Mouse (Mus musculus) liver, embryonic 14.5 days (tissue): ENCODE measurements around the gene Cited1. TPM values are rescaled to one million over a fixed set of nuclear protein-coding genes. Genes with fewer than 3 reads are reported as not detected.

Experiments
- ATAC-seq: fragments of 200-750 bp; cut with Nextera tagmentation; 2 replicates; pipeline ENCODE4 v1.8.0; 2017; ENCODE audit warnings: moderate number of reproducible peaks, mild to moderate bottlenecking, moderate library complexity; ENCODE audit not compliant: insufficient read depth
- DNase-seq, 3 experiments: peaks; one replicate each; pipeline ENCODE4 v3.0.0-alpha.2; 2012 to 2013; ENCODE audit warnings: low read depth in 3 of 3, low spot score in 3 of 3
- H3K27ac ChIP-seq: fragments of 300-500 bp; sonication (generic); 2 replicates; pipeline ENCODE4 v1.5.1; 2014; ENCODE audit warnings: moderate library complexity, mild to moderate bottlenecking, control low read depth, inconsistent platforms
- H3K27me3 ChIP-seq: fragments of 300-500 bp; sonication (generic); 2 replicates; pipeline ENCODE4 v1.6.1; 2014; ENCODE audit warnings: mild to moderate bottlenecking, low read length, moderate library complexity; ENCODE audit not compliant: control insufficient read depth, insufficient read depth
- H3K36me3 ChIP-seq: fragments of 300-500 bp; sonication (generic); replicated peaks from 2 replicates; pipeline ENCODE4 v1.6.1; 2014; ENCODE audit warnings: low read depth; ENCODE audit not compliant: control insufficient read depth, insufficient read depth
- H3K4me1 ChIP-seq, 2 experiments: fragments of 200-500 bp in 1 of 2; fragments of 300-500 bp in 1 of 2; sonication (generic) in 1 of 2; replicated peaks; 2 replicates each; pipeline ENCODE4 v1.6.1; 2012 to 2014; ENCODE audit warnings: antibody characterized with exemption in 1 of 2, inconsistent platforms in 1 of 2, low read length in 1 of 2; ENCODE audit not compliant: control insufficient read depth in 2 of 2, insufficient read depth in 2 of 2
- H3K4me2 ChIP-seq: fragments of 300-500 bp; sonication (generic); 2 replicates; pipeline ENCODE4 v1.6.1; 2014; ENCODE audit warnings: low read depth, mild to moderate bottlenecking, control low read depth, moderate library complexity
- H3K4me3 ChIP-seq, 2 experiments: fragments of 200-500 bp in 1 of 2; fragments of 300-500 bp in 1 of 2; sonication (generic) in 1 of 2; 2 replicates each; pipeline ENCODE4 v1.5.1; 2012 to 2014; ENCODE audit warnings: low read depth in 2 of 2, low read length in 2 of 2, mild to moderate bottlenecking in 2 of 2, control low read depth in 1 of 2, inconsistent platforms in 1 of 2, moderate library complexity in 1 of 2; ENCODE audit not compliant: insufficient read depth in 1 of 2
- H3K9ac ChIP-seq: fragments of 300-500 bp; sonication (generic); replicated peaks from 2 replicates; pipeline ENCODE4 v1.6.1; 2014; ENCODE audit warnings: mild to moderate bottlenecking, control low read depth, moderate library complexity
- H3K9me3 ChIP-seq: fragments of 300-500 bp; sonication (generic); 2 replicates; pipeline ENCODE4 v1.6.1; 2016; ENCODE audit warnings: low read length, mixed read lengths; ENCODE audit not compliant: control insufficient read depth
- CTCF ChIP-seq: IDR thresholded peaks from 2 replicates; pipeline ENCODE4 v1.5.1; 2016; ENCODE audit warnings: antibody characterized with exemption, low read depth, control low read depth
- EP300 ChIP-seq: IDR thresholded peaks from 2 replicates; pipeline ENCODE4 v1.6.1; 2016; ENCODE audit warnings: antibody characterized with exemption, low read depth
- WGBS: fragments of 180-500 bp; shearing (Covaris S2); extraction: QIAGEN DNeasy Blood & Tissue Kit; methylation state at CpG from one replicate; pipeline ENCODE4 v1.1.7; 2014; ENCODE audit not compliant: insufficient replicate concordance; 5-methylcytosine and 5-hydroxymethylcytosine counted together
- polyA plus RNA-seq, 2 experiments: library from polyadenylated mRNA; depleted of rRNA in 1 of 2; stranded (reverse) in 1 of 2; unstranded in 1 of 2; fragments of >200 nt; fragmentation: Nextera tagmentation in 1 of 2; extraction: Ambion mirVana in 1 of 2; gene quantifications; 2 replicates each; pipeline versions ENCODE4 v1.2.1 to v1.2.3; 2012 to 2014

The Cited1 gene
- polyA plus RNA-seq (2012; rRNA removed) (45.2 and 69.2 TPM in 2 replicates), polyA plus RNA-seq (2014; fragmentation: Nextera tagmentation; extraction: Ambion mirVana) (61.0 and 69.3 TPM in 2 replicates)

- H3K27me3 ChIP-seq: peaks cover 55% of the 10 kb centered on the region
Observed at GRCm38 (mm10) chrX:102251937-102252860, at the start of gene Cited1. Gene Cited1, minus strand, starts transcription at chrX:102252181.

GRCm38 (mm10) chrX:102284889-102285288, 32.9 kb upstream of the Cited1 start:
- Histone ChIP-seq H3K9me3 (no peaks in the 10 kb centered on the region), H3K4me1 (no peaks in the 10 kb centered on the region), H3K4me2 (no peak overlapping the region), H3K9ac (no peak overlapping the region), H3K27me3 (no peaks in the 10 kb centered on the region), H3K27ac (no peak overlapping the region), H3K4me3 (no peak overlapping the region), H3K36me3 (no peaks in the 10 kb centered on the region)
- ATAC-seq (no peak), DNase-seq (no peak)
- WGBS: 60% methylated on average over 3 of the region's 3 CpGs
- no peak for TF ChIP-seq EP300
- TF ChIP-seq CTCF: no peak

More at GRCm38 (mm10) chrX:102251937-102252860, at the start of gene Cited1:
- no peaks in the 10 kb centered on the region for H3K4me1 ChIP-seq
- 15% methylated on average over 44 of the region's 44 CpGs for WGBS
- peak; percentile 80 for ATAC-seq
- H3K9me3 ChIP-seq: no peaks in the 10 kb centered on the region
- peak within 1 kb of the TSS; percentile 42 for H3K4me2 ChIP-seq
- peak in 2 of 3 experiments; percentile 10 to 17 for DNase-seq
- H3K27ac ChIP-seq: no peak within 1 kb of the TSS
- H3K9ac ChIP-seq: no peak within 1 kb of the TSS
- peak within 1 kb of the TSS; percentile 30 to 40 for H3K4me3 ChIP-seq
- TF ChIP-seq EP300 (no peak), CTCF (no peak)
- H3K36me3 ChIP-seq: no peaks in the 10 kb centered on the region

- TF ChIP-seq EP300: no peak
- TF ChIP-seq CTCF: no peak
- WGBS: 75% methylated on average over 14 of the region's 14 CpGs
- ATAC-seq (no peak), DNase-seq (no peak)
- Histone ChIP-seq H3K4me3 (no peak overlapping the region), H3K36me3 (no peaks in the 10 kb centered on the region), H3K27me3 (no peaks in the 10 kb centered on the region), H3K9ac (no peak overlapping the region), H3K4me2 (no peak overlapping the region), H3K27ac (no peak overlapping the region), H3K9me3 (no peaks in the 10 kb centered on the region), H3K4me1 (peaks cover 0 to 1% of the 10 kb centered on the region in 2 experiments; a peak in 1 of 4 replicates)
Observed at GRCm38 (mm10) chrX:102262620-102263345, 10.8 kb upstream of the Cited1 start.

- H3K27me3 ChIP-seq: no peaks in the 10 kb centered on the region
- WGBS: 82% methylated on average over 4 of the region's 4 CpGs
- H3K27ac ChIP-seq: no peak overlapping the region
- TF ChIP-seq EP300 (no peak), CTCF (no peak)
- H3K4me1 ChIP-seq: no peaks in the 10 kb centered on the region
- no peaks in the 10 kb centered on the region for H3K36me3 ChIP-seq
- H3K4me3 ChIP-seq: no peak overlapping the region
- DNase-seq (no peak), ATAC-seq (no peak)
- no peak overlapping the region for H3K4me2 ChIP-seq
- H3K9ac ChIP-seq: no peak overlapping the region
- no peaks in the 10 kb centered on the region for H3K9me3 ChIP-seq
Observed at GRCm38 (mm10) chrX:102259772-102260171, 7.8 kb upstream of the Cited1 start.

DNA sequence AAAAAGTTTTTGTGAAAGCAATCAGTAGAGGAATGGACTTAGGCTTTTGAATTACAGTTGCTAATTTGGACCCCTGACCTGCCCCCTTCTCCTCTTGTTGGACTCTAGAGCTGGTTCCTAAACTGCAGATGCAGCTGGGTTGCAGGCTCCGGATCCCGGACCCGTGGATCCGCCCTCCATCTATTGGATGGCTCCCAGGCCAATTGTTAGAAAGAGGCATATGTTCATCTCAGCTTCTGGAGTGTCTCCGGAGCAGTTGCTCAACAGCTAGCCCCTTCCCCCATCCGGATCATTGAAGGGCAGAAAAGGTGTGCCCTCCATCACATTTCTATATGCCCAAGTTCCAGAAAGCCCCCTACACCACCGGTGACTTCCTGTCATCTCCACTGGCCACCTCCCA, 1.9 kb upstream of the Cited1 start:
- no peak for TF ChIP-seq CTCF
- no peak for TF ChIP-seq EP300
- Histone ChIP-seq H3K9ac (no peak overlapping the region), H3K4me2 (no peak overlapping the region), H3K27me3 (peaks cover 51% of the 10 kb centered on the region), H3K4me1 (no peaks in the 10 kb centered on the region), H3K4me3 (no peak overlapping the region), H3K36me3 (no peaks in the 10 kb centered on the region), H3K27ac (no peak overlapping the region), H3K9me3 (no peaks in the 10 kb centered on the region)
- DNase-seq: no peak
- WGBS: 11% methylated on average over 7 of the region's 7 CpGs
- ATAC-seq: no peak
